Mouse (Mus musculus): Measurements from ENCODE around the gene H2-Eb2. TPM values are rescaled to one million over a fixed set of nuclear protein-coding genes. Genes with fewer than 3 reads are reported as not detected.

The H2-Eb2 gene
- polyA plus RNA-seq, 1 experiment from 2014 or later: not detected

GRCm38 (mm10) chr17:34295307-34295706 is 30.2 kb upstream of the H2-Eb2 start:
- no peak overlapping the region for H3K4me3 ChIP-seq
- H3K27ac ChIP-seq: no peak overlapping the region
- H3K9me3 ChIP-seq: no peaks in the 10 kb centered on the region
- no peak for DNase-seq (ENCODE audit: extremely low spot score, low spot score)
- H3K27me3 ChIP-seq (ENCODE audit: poor library complexity, severe bottlenecking): peaks cover 10% of the 10 kb centered on the region; the same call in 1 of the 2 replicates
- H3K4me1 ChIP-seq: peaks cover 8% of the 10 kb centered on the region
- H3K36me3 ChIP-seq (replicated peaks): no peaks in the 10 kb centered on the region

- Histone ChIP-seq H3K4me3 (peak overlapping the region; percentile 46), H3K27ac (no peak overlapping the region), H3K4me1 (peaks cover 8% of the 10 kb centered on the region), H3K36me3 (replicated peaks) (no peaks in the 10 kb centered on the region), H3K9me3 (no peaks in the 10 kb centered on the region), H3K27me3 (ENCODE audit: poor library complexity, severe bottlenecking) (peaks cover 10% of the 10 kb centered on the region; the same call in 1 of the 2 replicates)
- DNase-seq (ENCODE audit: extremely low spot score, low spot score): no peak
- WGBS: 26% methylated on average over 23 of the region's 23 CpGs
These were observed 29.3 kb upstream of the H2-Eb2 start for GRCm38 (mm10) chr17:34295891-34296794.

- no peak overlapping the region for H3K4me3 ChIP-seq
- H3K36me3 ChIP-seq (replicated peaks): no peaks in the 10 kb centered on the region
- peaks cover 10% of the 10 kb centered on the region; the same call in 1 of the 2 replicates for H3K27me3 ChIP-seq (ENCODE audit: poor library complexity, severe bottlenecking)
- no peak overlapping the region for H3K27ac ChIP-seq
- WGBS: 73% methylated on average over 3 of the region's 3 CpGs
- DNase-seq (ENCODE audit: extremely low spot score, low spot score): no peak
- H3K9me3 ChIP-seq: no peaks in the 10 kb centered on the region
- H3K4me1 ChIP-seq: peaks cover 4% of the 10 kb centered on the region
These were observed 26.1 kb upstream of the H2-Eb2 start for GRCm38 (mm10) chr17:34299356-34299755.

DNA sequence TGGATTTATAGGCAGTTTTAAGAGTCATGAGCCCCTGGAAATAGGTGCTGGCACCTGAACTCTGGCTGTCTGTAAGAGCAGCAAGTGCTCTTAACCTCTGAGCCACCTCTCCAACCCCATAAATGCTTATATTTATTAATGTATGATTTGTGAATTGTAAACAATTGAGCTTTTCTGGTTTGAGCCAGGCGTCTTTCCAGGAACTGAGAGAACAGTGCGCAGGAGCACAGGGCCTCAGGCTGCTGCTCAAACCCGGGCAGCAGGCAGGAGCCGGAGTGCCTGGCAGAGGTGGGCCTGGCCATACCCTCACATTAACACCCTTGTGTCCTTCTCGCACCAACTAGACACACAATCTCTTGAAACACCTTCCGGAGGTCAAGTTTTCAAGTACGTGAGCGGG is 25.4 kb upstream of the H2-Eb2 start:
- Histone ChIP-seq H3K4me3 (no peak overlapping the region), H3K4me1 (peaks cover 4% of the 10 kb centered on the region), H3K27ac (no peak overlapping the region), H3K36me3 (replicated peaks) (no peaks in the 10 kb centered on the region), H3K27me3 (ENCODE audit: poor library complexity, severe bottlenecking) (peaks cover 10% of the 10 kb centered on the region; the same call in 1 of the 2 replicates), H3K9me3 (no peaks in the 10 kb centered on the region)
- 92% methylated on average over 8 of the region's 8 CpGs for WGBS
- no peak for DNase-seq (ENCODE audit: extremely low spot score, low spot score)

DNA sequence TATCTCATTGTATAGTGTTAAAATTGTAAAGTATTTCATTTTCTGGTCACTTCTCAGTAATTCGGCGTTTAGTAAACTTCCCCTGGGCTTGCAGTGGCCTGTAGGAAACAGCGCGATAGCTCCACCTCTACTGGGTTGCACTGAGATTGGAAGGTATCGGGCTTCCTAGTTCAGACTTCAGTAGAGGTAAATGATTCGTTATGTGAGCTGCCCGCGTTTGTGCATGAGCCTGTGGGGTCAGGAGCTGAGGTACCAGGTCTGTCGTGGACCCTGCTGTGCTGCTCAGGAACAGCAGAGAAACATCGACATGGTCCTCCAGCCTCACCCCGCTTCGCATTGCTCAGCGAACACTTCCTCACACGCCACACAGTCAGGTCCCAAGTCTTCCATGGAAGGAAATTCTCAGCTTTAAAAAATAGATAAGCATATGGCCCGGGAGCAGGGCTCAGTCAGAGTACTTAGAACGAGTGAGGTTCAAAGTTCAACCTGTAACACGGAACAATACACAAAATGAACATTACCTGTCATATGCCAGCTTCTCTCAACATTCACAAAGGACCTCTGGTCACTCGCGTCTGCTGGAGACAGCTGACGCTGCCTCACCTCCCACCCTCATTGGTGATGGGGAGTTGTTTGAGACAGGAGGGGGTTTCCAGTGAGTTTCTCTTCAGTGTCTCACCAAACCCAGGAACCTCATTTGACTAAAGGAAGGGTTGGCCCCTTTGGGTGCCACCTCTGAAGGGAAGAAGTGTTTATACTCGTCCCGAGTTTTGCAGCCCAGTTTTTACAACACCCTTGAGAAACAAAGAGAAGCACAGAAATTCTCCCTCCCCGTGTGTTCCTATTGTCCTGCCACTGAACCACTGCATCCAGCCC is 24.5 kb upstream of the H2-Eb2 start:
- Histone ChIP-seq H3K27ac (no peak overlapping the region), H3K4me1 (peaks cover 1% of the 10 kb centered on the region), H3K9me3 (no peaks in the 10 kb centered on the region), H3K36me3 (replicated peaks) (no peaks in the 10 kb centered on the region), H3K4me3 (no peak overlapping the region), H3K27me3 (ENCODE audit: poor library complexity, severe bottlenecking) (peaks cover 10% of the 10 kb centered on the region; the same call in 1 of the 2 replicates)
- WGBS: 84% methylated on average over 23 of the region's 23 CpGs
- DNase-seq (ENCODE audit: extremely low spot score, low spot score): no peak

DNA sequence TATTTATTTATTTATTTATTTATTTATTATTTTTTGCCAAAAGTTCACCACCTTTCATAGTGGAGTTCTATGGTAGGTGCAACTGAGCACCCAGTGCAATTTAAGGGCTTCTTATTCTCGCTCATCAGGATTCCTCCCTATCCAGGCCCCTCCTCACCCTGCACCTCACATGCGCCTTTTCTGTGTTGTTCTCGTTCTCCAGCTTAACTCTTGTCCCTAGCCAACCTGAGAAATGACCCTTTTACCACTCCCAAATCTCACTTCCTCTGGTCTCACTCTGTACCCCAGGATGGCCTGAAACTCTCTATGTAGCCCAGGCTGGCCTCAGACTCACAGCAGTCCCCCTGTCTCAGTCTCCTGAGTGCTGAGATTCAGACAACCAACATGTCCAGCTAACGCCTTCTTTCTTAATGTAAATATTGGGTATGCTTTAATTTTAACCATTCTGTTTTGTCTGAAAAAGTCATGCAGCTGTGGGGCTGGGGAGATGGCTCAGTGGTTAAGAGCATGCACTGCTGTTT is 23.7 kb upstream of the H2-Eb2 start:
- 85% methylated on average over 4 of the region's 4 CpGs for WGBS
- no peaks in the 10 kb centered on the region for H3K4me1 ChIP-seq
- no peak for DNase-seq (ENCODE audit: extremely low spot score, low spot score)
- H3K27ac ChIP-seq: no peak overlapping the region
- H3K27me3 ChIP-seq (ENCODE audit: poor library complexity, severe bottlenecking): peaks cover 5% of the 10 kb centered on the region; the same call in 1 of the 2 replicates
- no peaks in the 10 kb centered on the region for H3K36me3 ChIP-seq (replicated peaks)
- no peak overlapping the region for H3K4me3 ChIP-seq
- no peaks in the 10 kb centered on the region for H3K9me3 ChIP-seq

- H3K4me3 ChIP-seq: no peak overlapping the region
- no peaks in the 10 kb centered on the region for H3K4me1 ChIP-seq
- H3K36me3 ChIP-seq (replicated peaks): no peaks in the 10 kb centered on the region
- H3K9me3 ChIP-seq: no peaks in the 10 kb centered on the region
- WGBS: 89% methylated on average over 2 of the region's 2 CpGs
- H3K27ac ChIP-seq: no peak overlapping the region
- DNase-seq (ENCODE audit: extremely low spot score, low spot score): no peak
- H3K27me3 ChIP-seq (ENCODE audit: poor library complexity, severe bottlenecking): peaks cover 7% of the 10 kb centered on the region
These were observed 21.7 kb upstream of the H2-Eb2 start for GRCm38 (mm10) chr17:34303789-34304188.

GRCm38 (mm10) chr17:34304751-34305150 is 20.7 kb upstream of the H2-Eb2 start:
- H3K4me1 ChIP-seq: peaks cover 7% of the 10 kb centered on the region
- 41% methylated on average over 4 of the region's 4 CpGs for WGBS
- H3K27ac ChIP-seq: no peak overlapping the region
- no peak overlapping the region for H3K4me3 ChIP-seq
- no peaks in the 10 kb centered on the region for H3K9me3 ChIP-seq
- H3K36me3 ChIP-seq (replicated peaks): no peaks in the 10 kb centered on the region
- no peak for DNase-seq (ENCODE audit: extremely low spot score, low spot score)
- peaks cover 11% of the 10 kb centered on the region for H3K27me3 ChIP-seq (ENCODE audit: poor library complexity, severe bottlenecking)

DNA sequence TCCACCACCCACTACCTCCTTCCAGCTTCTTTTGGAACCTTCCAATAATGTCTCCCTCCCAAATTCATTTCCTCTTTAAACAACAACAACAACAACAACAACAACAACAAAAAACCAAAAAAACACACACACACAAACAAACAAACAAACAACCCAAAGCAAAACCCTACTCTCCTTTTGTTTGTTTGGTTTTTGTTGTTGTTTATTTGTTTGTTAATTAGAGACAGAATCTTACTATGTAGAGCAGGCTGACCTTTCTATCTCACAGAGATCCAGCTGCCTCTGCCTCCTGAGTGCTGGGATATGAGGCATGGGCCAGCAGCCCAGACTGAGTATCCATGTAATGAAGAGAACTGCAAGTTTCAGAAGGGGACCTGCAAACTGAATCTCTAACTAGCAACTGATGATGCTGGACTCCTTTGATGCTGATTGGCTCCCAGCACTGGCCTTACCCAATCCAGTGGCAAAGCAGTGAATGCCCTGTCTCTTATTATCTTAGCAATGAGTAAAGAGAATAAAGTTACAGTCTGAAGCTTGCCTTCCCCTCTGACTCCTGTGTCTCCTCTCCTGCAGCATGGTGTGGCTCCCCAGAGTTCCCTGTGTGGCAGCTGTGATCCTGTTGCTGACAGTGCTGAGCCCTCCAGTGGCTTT is 20.0 kb upstream of the H2-Eb2 start, which contains the start of gene H2-Eb1:
TSS of gene H2-Eb1 (plus strand) at position 488 of the 651 bp plus-strand sequence.
- Histone ChIP-seq H3K36me3 (replicated peaks) (no peaks in the 10 kb centered on the region), H3K4me1 (peaks cover 11% of the 10 kb centered on the region), H3K27ac (no peak within 1 kb of the TSS), H3K9me3 (no peaks in the 10 kb centered on the region), H3K4me3 (no peak within 1 kb of the TSS), H3K27me3 (ENCODE audit: poor library complexity, severe bottlenecking) (peaks cover 11% of the 10 kb centered on the region)
- DNase-seq (ENCODE audit: extremely low spot score, low spot score): peak; percentile 61

DNA sequence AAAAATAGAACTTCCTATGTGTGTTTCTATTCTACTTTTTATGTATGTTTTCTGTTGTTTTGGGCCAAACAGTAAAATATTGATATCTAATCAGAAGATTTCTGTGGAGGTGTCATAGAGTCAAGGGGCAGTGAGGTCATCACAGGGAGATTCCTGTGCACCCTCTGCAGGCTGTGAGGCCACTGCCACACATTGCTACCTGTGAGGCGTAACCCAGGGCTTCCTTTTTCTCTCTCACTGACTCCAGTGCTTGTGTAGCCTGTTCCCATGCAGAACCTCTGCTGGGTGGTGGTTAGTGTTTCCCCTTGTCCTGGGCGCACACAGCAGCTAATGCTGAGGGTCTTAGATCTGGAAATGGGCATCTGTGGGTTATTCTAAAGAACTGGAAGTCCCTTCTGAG is 19.1 kb upstream of the H2-Eb2 start:
- Histone ChIP-seq H3K4me1 (peaks cover 11% of the 10 kb centered on the region), H3K4me3 (no peak overlapping the region), H3K9me3 (no peaks in the 10 kb centered on the region), H3K27me3 (ENCODE audit: poor library complexity, severe bottlenecking) (peaks cover 11% of the 10 kb centered on the region), H3K36me3 (replicated peaks) (no peaks in the 10 kb centered on the region), H3K27ac (no peak overlapping the region)
- 87% methylated on average over 2 of the region's 2 CpGs for WGBS
- DNase-seq (ENCODE audit: extremely low spot score, low spot score): no peak

GRCm38 (mm10) chr17:34307216-34307615 is 18.2 kb upstream of the H2-Eb2 start:
- no peak overlapping the region for H3K4me3 ChIP-seq
- H3K27ac ChIP-seq: no peak overlapping the region
- peaks cover 11% of the 10 kb centered on the region for H3K4me1 ChIP-seq
- peaks cover 11% of the 10 kb centered on the region for H3K27me3 ChIP-seq (ENCODE audit: poor library complexity, severe bottlenecking)
- no peaks in the 10 kb centered on the region for H3K9me3 ChIP-seq
- no peak for DNase-seq (ENCODE audit: extremely low spot score, low spot score)
- no peaks in the 10 kb centered on the region for H3K36me3 ChIP-seq (replicated peaks)

DNA sequence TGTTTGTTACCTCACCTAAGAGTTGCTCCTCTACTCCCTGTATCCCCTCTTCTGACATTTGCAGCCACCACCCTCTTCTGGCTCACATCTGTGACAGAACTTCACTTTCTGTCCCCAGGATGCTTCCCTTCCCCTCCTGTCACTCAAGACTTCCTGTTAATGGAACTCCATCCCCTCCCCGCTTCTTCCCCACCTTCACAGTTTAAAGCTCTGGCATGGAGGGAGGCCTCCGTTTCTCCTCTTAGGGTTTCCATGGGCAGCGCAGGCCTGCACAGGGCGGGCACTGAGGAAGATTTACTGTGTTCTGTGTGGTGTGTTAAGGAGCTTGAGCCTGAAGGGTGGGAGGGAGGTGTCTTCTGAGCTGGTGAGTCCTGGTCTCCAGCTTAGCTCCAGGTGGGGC is 17.3 kb upstream of the H2-Eb2 start:
- Histone ChIP-seq H3K27me3 (ENCODE audit: poor library complexity, severe bottlenecking) (peaks cover 11% of the 10 kb centered on the region), H3K36me3 (replicated peaks) (no peaks in the 10 kb centered on the region), H3K4me1 (peaks cover 11% of the 10 kb centered on the region), H3K4me3 (no peak overlapping the region), H3K27ac (no peak overlapping the region), H3K9me3 (no peaks in the 10 kb centered on the region)
- 80% methylated on average over 4 of the region's 4 CpGs for WGBS
- DNase-seq (ENCODE audit: extremely low spot score, low spot score): no peak
